Mouse (Mus musculus) liver, embryonic 16.5 days (tissue): ENCODE data around the gene Thsd4. TPM values are rescaled to one million over a fixed set of nuclear protein-coding genes. Genes with fewer than 3 reads are reported as not detected.

ENCODE experiments used
- ATAC-seq: fragments of 200-750 bp; cut with Nextera tagmentation; 2 replicates; pipeline ENCODE4 v1.8.0; 2017; ENCODE audit warnings: low read depth, mild to moderate bottlenecking, moderate number of reproducible peaks, moderate library complexity
- H3K27ac ChIP-seq: fragments of 300-500 bp; sonication (generic); 2 replicates; pipeline ENCODE4 v1.5.1; 2014; ENCODE audit warnings: mild to moderate bottlenecking, low read length
- H3K27me3 ChIP-seq: fragments of 300-500 bp; sonication (generic); 2 replicates; pipeline ENCODE4 v1.6.1; 2014; ENCODE audit warnings: low read depth, low read length, mixed read lengths; ENCODE audit not compliant: control insufficient read depth, insufficient read depth
- H3K36me3 ChIP-seq: fragments of 300-500 bp; sonication (generic); 2 replicates; pipeline ENCODE4 v1.6.1; 2014; ENCODE audit warnings: mild to moderate bottlenecking; ENCODE audit not compliant: control insufficient read depth, insufficient read depth
- H3K4me1 ChIP-seq: fragments of 300-500 bp; sonication (generic); 2 replicates; pipeline ENCODE4 v1.6.1; 2014; ENCODE audit warnings: low read depth, low read length, mixed read lengths; ENCODE audit not compliant: control insufficient read depth
- H3K4me2 ChIP-seq: fragments of 300-500 bp; sonication (generic); 2 replicates; pipeline ENCODE4 v1.6.1; 2014; ENCODE audit warnings: low read depth, low read length, mixed read lengths
- H3K4me3 ChIP-seq: fragments of 300-500 bp; sonication (generic); 2 replicates; pipeline ENCODE4 v1.5.1; 2014; ENCODE audit warnings: low read depth, mild to moderate bottlenecking, low read length
- H3K9ac ChIP-seq: fragments of 300-500 bp; sonication (generic); 2 replicates; pipeline ENCODE4 v1.6.1; 2014; ENCODE audit warnings: low read depth, low read length
- H3K9me3 ChIP-seq: fragments of 300-500 bp; sonication (generic); replicated peaks from 2 replicates; pipeline ENCODE4 v1.6.1; 2016; ENCODE audit warnings: low read length; ENCODE audit not compliant: control insufficient read depth
- WGBS: fragments of 180-500 bp; shearing (Covaris S2); extraction: QIAGEN DNeasy Blood & Tissue Kit; methylation state at CpG from one replicate; pipeline ENCODE4 v1.1.7; 2014; ENCODE audit not compliant: insufficient replicate concordance; 5-methylcytosine and 5-hydroxymethylcytosine counted together
- polyA plus RNA-seq: library from polyadenylated mRNA; unstranded; fragments of >200 nt; fragmentation: Nextera tagmentation; extraction: Ambion mirVana; gene quantifications from 2 replicates; pipeline ENCODE4 v1.2.1, GENCODE M21; 2015

The Thsd4 gene
- polyA plus RNA-seq, 1 experiment from 2014 or later = 1.1 TPM

DNA sequence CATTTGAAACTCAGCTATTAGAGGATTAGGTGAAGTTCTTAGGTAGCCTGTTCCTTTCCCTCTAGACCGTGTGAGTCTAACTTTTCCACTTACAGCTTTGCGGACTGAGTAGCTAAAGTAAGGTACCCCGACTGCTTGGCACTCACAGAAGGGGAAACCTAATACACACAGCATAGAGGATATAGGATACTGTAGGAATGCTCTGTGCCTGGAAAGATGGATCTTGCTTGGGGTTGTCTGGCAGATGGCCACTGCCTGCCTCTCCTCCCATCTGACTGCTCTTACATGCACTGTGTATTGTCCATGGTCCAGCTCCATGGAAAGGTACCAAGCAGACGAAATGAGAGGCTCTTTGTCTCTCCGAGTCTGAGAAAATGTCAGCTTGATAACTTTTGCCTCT is 530.4 kb downstream of the Thsd4 start:
- Histone ChIP-seq H3K9ac (no peak overlapping the region), H3K9me3 (no peaks in the 10 kb centered on the region), H3K27me3 (no peaks in the 10 kb centered on the region), H3K4me1 (no peaks in the 10 kb centered on the region), H3K36me3 (no peaks in the 10 kb centered on the region), H3K27ac (no peak overlapping the region), H3K4me2 (no peak overlapping the region), H3K4me3 (no peak overlapping the region)
- WGBS = 63% methylated on average over 5 of the region's 5 CpGs
- no peak for ATAC-seq

DNA sequence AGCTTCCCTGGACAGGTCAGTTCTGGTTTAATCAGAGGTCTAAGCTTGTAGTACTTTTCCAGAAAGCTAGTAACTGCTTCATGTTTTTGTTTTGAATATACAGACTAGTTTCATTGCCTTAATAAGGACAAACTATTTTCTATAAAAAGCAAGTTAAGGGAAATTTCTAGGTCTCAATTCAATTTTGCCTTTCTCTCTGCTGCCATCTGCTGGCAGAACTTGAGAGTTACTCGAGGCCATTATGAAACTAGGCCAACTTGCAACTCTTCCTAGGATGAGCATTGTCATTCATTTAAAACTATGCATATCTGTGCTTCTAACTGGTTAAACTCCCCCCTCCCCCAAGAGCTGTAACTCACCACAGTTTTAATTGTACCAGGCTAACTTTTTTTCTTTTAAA is 532.0 kb downstream of the Thsd4 start:
- H3K27ac ChIP-seq = no peak overlapping the region
- WGBS = 3% methylated on average over 1 of the region's 1 CpGs
- no peaks in the 10 kb centered on the region for H3K9me3 ChIP-seq
- no peak overlapping the region for H3K9ac ChIP-seq
- no peak overlapping the region for H3K4me2 ChIP-seq
- H3K27me3 ChIP-seq = no peaks in the 10 kb centered on the region
- no peaks in the 10 kb centered on the region for H3K4me1 ChIP-seq
- H3K36me3 ChIP-seq = no peaks in the 10 kb centered on the region
- H3K4me3 ChIP-seq = no peak overlapping the region
- ATAC-seq = no peak

DNA sequence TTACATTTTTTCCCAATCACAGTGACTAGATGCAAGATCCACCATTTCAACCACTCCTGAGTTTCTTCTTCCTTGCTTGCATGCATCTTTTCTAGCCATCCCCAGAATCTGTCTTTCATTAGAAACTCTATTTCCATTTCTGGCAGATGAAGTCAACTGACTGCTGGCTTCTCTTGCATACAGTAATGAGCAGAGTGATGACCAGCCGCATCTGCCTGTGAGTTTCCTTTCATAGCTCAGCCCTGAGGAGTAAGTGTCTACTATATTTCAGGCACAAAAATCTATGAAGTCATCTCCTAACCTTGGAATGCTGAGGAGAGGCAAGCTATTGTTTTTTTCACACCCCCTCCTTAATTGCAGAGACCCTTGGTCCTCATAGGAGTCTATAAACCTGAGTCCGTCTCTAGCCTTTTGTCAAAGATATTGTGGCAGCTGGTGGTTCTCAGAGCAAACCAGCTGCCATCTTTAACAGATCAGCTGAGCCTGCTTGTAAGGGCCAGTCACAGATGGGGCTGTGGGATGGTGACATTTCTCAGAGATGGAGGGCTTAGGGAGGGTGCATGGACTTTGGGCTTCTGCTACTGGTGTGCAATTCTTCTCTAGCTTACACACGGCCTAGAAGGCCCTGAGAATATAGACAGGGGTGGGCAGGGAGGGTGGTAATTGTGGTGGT is 535.8 kb downstream of the Thsd4 start:
- Histone ChIP-seq H3K4me1 (no peaks in the 10 kb centered on the region), H3K4me2 (no peak overlapping the region), H3K36me3 (no peaks in the 10 kb centered on the region), H3K9ac (no peak overlapping the region), H3K9me3 (no peaks in the 10 kb centered on the region), H3K4me3 (no peak overlapping the region), H3K27me3 (no peaks in the 10 kb centered on the region), H3K27ac (no peak overlapping the region)
- no peak for ATAC-seq
- WGBS = 68% methylated on average over 3 of the region's 3 CpGs

- Histone ChIP-seq H3K4me2 (no peak overlapping the region), H3K9ac (no peak overlapping the region), H3K4me1 (no peaks in the 10 kb centered on the region), H3K27ac (no peak overlapping the region), H3K4me3 (no peak overlapping the region), H3K9me3 (no peaks in the 10 kb centered on the region), H3K36me3 (no peaks in the 10 kb centered on the region), H3K27me3 (no peaks in the 10 kb centered on the region)
- 63% methylated on average over 2 of the region's 2 CpGs for WGBS
- ATAC-seq = no peak
These were observed 540.7 kb downstream of the Thsd4 start for GRCm38 (mm10) chr9:59981116-59981515.

DNA sequence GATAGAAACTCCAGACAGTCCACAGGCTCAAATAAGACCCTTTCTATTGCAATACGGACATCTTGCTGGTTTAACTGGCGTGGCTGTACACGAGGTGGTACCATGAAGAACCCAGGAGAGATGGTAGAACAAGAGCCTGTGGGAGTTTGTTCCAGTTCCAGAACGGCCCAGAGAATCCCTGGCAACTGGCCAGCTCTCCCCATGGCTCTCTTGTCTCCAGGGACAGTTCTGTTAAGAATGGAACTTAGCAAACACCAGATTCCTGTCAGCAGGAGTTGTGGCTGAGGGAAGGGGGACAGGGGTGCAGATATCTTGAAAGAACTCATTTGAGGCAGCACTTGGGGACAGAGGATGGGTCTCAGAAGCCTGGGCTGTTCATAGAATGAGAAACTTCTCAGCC is 550.6 kb downstream of the Thsd4 start:
- Histone ChIP-seq H3K9ac (no peak overlapping the region), H3K4me1 (no peaks in the 10 kb centered on the region), H3K4me3 (no peak overlapping the region), H3K9me3 (no peaks in the 10 kb centered on the region), H3K36me3 (no peaks in the 10 kb centered on the region), H3K27ac (no peak overlapping the region), H3K4me2 (no peak overlapping the region), H3K27me3 (no peaks in the 10 kb centered on the region)
- ATAC-seq = no peak
- WGBS = 39% methylated on average over 4 of the region's 4 CpGs

- Histone ChIP-seq H3K27me3 (no peaks in the 10 kb centered on the region), H3K4me3 (no peak overlapping the region), H3K4me2 (no peak overlapping the region), H3K9me3 (no peaks in the 10 kb centered on the region), H3K36me3 (no peaks in the 10 kb centered on the region), H3K9ac (no peak overlapping the region), H3K27ac (no peak overlapping the region), H3K4me1 (no peaks in the 10 kb centered on the region)
- 22% methylated on average over 6 of the region's 6 CpGs for WGBS
- no peak for ATAC-seq
These were observed 552.5 kb downstream of the Thsd4 start for GRCm38 (mm10) chr9:59969383-59969782.

DNA sequence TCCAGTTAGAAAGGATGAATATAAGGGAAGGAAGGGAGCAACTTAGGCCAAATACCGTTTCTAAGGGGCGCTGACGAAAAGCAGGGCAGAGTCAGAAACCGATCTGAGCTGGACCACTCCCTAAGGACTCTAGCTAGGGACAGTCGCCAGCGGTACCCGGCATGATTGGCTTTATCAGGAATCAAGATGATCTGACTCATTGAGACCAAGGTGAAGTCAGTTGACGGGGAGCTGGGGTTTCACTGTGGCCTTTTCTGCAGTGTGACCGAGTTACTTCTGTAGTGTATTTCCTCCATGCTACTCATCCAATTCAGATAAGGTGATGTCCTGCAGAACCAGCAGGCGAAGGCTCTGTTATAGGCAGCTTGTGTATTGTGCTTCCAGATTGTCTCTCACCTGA is 556.8 kb downstream of the Thsd4 start:
- no peak for ATAC-seq
- no peaks in the 10 kb centered on the region for H3K36me3 ChIP-seq
- no peak overlapping the region for H3K4me2 ChIP-seq
- H3K9me3 ChIP-seq = no peaks in the 10 kb centered on the region
- no peaks in the 10 kb centered on the region for H3K4me1 ChIP-seq
- no peak overlapping the region for H3K27ac ChIP-seq
- 58% methylated on average over 10 of the region's 10 CpGs for WGBS
- no peaks in the 10 kb centered on the region for H3K27me3 ChIP-seq
- H3K4me3 ChIP-seq = no peak overlapping the region
- H3K9ac ChIP-seq = no peak overlapping the region

- no peaks in the 10 kb centered on the region for H3K27me3 ChIP-seq
- 57% methylated on average over 3 of the region's 3 CpGs for WGBS
- H3K9ac ChIP-seq = no peak overlapping the region
- H3K9me3 ChIP-seq = no peaks in the 10 kb centered on the region
- no peak overlapping the region for H3K4me2 ChIP-seq
- no peak for ATAC-seq
- no peak overlapping the region for H3K4me3 ChIP-seq
- H3K27ac ChIP-seq = no peak overlapping the region
- H3K4me1 ChIP-seq = no peaks in the 10 kb centered on the region
- H3K36me3 ChIP-seq = no peaks in the 10 kb centered on the region
These were observed 557.5 kb downstream of the Thsd4 start for GRCm38 (mm10) chr9:59964367-59964766.

GRCm38 (mm10) chr9:59961201-59961955 is 560.5 kb downstream of the Thsd4 start:
- H3K4me1 ChIP-seq = no peaks in the 10 kb centered on the region
- no peak overlapping the region for H3K27ac ChIP-seq
- no peaks in the 10 kb centered on the region for H3K36me3 ChIP-seq
- H3K27me3 ChIP-seq = no peaks in the 10 kb centered on the region
- ATAC-seq = no peak
- H3K4me2 ChIP-seq = no peak overlapping the region
- no peak overlapping the region for H3K9ac ChIP-seq
- no peaks in the 10 kb centered on the region for H3K9me3 ChIP-seq
- 62% methylated on average over 14 of the region's 14 CpGs for WGBS
- no peak overlapping the region for H3K4me3 ChIP-seq
